Mouse (Mus musculus) heart, postnatal 4 days (tissue): ENCODE measurements around the gene Mov10. TPM values are rescaled to one million over a fixed set of nuclear protein-coding genes. Genes with fewer than 3 reads are reported as not detected.

ENCODE experiments used
- DNase-seq: peaks from one replicate; pipeline ENCODE4 v3.0.0; 2021
- total RNA-seq, 2 experiments: library from RNA; stranded (reverse); gene quantifications; 2 replicates each; pipeline ENCODE4 v1.2.3; 2021

The Mov10 gene
- total RNA-seq, 2 experiments from 2014 or later, result 17.1 to 17.2 TPM

DNA sequence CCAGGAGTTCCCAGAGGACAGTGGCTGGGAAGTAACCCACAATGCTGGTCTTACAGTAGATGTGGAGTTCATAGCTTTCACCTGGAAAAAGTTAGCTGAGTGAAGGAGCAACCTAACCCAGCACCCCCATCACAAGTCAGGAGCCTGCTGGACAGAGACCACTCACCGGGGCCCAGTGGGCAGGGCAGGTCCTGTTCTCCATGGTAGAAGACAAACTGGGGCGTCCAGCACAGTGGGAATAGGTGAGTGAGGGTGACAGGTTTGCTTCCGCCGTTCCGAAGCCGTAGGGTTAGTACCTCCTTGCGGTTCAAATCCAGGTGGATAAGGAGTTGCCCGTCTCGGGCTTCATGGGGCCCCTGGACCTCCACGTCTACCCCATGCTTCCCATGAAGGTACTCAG lies 14.1 kb downstream of the Mov10 start:
- DNase-seq, result no peak

DNA sequence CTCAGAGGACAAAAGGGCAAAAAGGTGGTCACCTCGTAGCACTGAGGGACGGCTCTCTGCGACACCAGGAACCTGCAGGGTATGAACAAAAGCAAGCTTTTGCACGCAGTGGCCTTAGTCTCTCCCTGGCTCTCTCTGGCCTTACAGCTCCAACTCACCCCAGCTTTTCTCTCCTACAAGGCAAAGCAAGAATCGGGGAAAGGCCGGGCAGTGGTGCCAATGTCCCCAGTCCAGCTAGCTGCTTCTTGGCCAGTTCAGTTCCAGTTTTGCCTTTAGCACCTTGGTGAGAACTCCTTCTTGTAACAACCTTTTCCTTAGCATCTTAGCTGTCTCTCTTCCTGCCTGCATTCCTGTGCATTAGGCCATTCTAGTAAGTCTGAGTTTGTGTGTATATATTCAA lies 16.9 kb downstream of the Mov10 start:
- DNase-seq, result no peak

DNA sequence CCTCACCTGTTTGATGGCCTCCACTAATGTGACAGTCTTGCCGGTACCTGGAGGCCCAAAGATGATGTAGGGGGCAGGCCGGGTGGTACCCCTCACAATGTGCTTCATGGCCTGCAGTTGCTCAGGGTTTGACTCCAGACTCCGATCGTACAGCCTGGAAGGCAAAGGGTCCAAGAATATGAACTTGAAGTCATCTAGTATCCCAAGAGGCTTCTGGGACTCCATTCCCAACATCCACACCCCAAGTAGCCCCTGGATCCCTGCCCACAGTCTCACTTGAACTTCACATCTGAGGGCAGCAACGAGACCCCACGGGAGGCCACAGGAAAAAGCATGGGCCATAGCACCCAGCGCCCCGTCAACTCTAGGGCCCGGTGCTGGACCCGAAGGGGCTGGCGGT lies 17.7 kb downstream of the Mov10 start:
- peak; percentile 2 for DNase-seq

DNA sequence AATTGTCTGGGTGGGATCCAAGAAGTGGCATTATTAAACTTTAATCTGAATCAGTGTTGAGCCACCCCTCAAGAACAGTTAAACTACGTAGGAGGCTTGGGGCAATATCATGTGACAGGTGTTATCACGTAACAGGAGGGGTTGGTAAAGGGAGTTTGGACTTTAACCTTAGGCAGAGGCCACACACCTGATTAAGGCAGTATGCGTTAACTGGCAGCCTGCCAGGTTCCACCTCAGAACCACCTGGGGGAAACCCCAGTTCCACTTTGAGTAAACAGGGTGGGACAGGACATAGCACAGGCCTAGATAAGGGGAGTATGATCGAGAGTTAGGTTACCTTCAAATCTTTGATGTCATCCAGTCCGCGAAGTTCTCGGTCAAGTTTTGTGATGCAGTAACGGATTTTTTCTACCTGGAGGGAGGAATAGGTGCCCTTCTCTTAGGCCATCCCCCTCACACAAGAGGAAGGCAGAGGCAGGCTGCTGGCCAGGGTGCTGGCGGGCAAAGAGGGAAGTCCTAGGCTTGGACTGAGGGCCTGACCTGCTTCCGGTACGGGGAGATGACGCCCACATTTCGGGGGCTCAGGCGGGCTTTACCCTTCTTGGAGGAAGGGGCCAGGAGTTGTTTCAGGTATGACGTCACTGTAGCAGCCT lies 21.8 kb downstream of the Mov10 start:
- no peak for DNase-seq

DNA sequence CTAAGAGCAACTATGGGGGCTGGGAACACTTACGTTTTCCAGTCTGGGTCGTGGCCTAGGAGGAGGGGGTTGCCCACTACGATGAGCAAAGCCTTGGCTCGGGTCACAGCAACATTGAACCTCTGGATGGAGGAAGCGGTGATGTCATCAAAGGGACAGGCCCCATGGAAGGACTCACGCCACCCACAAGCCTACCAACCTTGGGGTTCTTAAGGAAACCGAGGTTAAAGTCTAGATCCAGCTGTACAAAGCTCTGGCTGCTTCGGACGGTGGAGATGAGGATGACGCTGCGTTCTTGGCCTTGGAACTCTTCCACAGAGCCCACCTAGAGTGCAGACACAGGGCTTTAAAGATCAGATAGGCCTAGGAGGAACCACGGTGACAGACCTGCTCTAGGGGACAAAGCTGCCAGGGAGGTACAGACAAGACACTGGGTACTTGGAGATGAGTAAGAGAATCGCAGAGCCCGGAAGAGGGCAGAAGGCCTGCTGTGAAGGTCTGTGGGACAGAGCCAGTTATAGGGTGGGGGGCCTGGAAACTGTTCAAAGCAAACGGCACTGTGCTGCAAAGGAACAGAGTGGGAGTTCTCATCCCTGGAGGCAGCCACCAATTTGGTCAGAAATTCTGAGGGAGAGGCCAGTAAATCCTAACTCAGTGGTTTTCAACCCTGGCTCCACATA lies 22.6 kb downstream of the Mov10 start:
- no peak for DNase-seq

DNA sequence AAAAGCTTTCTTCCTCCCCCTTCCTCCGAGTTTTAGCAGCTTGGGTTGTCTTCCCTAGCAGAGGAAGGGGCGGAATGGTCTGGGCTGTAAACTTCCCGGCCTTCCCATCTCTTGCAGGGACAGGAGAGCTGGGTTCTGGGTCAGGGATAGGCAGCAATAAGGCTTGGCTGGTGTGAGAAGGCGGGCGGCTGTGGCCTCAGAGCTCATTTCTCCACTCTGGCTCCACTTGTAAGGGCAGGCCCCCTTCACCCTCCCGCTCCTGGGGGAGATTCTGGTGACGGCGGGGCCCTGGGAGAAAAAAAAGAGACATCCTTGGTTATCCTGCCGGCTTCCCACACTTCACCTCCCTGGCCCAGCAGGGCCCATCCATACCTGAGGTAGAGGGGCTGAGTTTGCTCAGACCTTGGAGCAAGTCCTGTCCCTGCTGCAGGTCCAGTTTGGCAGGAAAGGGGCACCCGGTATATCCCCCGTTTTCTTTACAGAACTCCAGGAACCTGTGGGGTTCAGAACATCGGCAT lies 23.4 kb downstream of the Mov10 start:
- no peak for DNase-seq

DNA sequence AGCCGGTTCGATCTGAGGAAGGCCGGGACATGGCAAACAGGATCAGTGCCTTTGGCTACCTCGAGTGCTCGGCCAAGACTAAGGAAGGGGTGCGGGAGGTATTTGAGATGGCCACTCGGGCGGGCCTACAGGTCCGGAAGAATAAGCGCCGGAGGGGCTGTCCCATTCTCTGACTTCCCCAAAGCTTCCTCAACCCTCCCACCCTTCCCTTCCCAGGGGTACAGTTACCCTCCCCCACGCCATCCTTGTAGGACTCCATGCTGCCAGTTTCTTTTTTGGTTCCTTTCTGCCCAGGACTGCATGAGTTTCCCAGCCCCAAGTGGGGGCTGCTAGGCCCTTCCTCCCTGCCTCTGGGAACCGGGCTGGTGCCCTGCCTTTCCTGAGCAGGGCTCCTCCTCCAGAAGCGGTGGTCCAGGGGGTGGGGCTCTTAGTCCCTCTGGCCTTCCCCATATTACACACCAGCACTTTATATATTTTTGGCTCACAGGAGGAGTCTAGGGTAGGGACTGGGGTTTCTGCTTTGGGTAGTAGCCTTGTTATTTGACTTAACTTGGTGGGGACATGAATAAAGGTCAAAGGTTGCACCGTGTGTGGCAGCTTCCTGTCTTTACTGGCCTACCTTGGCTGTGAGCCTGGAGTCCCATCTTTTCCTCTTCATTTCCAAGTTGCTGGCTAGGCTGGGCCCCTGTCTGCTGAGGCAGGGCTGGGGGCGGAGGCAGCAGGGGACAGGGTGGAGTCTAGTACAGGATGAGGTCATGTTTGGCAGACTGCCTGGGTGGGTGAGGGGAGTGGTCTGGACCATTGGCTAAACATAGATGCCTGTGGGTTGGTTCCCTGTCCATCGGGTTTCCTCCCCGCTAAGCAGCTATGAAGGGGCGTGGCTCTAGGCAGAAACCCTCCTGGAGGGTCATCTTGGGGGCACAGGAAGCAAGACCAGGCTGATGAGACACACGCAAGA lies 24.2 kb downstream of the Mov10 start:
- DNase-seq, result peak; percentile 100

DNA sequence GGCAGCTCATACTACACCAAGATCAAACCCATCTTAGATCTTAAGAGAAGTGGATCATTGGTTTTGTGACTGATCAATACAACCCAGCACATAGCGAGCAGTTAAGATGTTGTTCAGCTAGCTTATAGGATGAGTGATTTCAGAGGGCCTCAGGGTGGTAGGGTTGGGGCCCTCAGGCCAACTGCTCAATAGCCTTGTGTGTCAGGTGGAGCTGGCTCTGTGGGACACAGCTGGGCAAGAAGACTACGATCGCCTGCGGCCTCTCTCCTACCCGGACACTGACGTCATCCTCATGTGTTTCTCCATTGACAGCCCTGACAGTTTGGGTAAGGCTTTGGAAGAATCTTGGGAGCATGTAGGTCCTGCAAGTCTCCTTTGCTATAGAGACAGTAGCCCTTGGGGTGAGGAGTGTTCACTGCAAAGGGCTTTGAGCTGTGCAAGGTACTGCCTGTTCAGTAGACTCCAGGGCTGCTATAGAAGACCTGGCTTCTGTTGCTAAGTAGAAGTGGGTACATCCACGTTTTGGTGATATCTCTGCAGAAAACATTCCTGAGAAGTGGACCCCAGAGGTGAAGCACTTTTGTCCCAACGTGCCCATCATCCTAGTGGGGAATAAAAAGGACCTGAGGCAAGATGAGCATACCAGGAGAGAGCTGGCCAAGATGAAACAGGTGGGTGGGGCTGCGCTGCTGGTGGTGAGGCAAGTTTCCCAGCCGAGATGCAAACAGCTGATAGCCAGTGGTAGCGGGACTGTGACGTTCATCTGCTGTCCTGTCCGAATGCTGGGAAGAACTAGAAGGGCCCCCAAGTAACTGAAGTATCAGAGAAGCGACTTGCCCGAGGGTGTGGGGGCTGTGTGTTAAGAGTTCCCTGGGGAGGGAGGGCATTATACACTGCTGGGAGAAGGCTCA lies 25.7 kb downstream of the Mov10 start:
- DNase-seq, result no peak

DNA sequence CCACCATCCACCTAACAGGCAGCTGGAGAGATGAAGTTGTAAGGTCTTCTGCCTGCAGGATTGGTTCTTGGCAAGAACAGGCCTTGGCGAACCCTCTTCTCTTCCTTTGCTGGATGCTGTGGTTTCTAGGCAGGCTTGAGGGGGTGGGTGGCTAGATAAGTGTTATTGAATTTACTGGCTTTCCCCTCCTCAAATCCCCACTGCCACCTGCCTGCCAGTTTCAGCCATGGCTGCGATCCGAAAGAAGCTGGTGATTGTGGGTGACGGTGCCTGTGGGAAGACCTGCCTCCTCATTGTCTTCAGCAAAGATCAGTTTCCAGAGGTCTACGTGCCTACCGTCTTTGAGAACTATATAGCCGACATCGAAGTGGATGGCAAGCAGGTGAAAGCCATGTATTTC lies 26.7 kb downstream of the Mov10 start:
- DNase-seq, result no peak

DNA sequence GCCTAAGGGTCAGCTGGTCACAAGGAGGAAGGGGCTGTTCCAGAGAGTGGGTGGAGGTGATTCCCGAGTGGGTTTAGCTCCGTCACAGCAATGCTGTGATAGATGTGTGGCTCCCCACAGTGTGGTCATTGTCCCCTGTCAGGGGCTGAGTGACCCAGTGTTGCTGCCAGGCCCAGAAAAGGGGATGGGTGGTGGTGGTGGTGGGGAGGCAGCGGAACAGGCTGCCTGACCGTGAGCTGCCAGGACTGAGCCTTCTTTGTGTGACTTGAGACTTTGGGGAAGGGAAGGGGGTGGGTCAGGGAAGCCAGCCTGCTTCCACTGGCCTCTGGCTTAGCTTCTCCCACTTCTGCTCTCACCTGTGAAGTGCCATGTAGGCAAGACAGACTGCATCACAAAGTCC lies 27.3 kb downstream of the Mov10 start:
- no peak for DNase-seq

DNA sequence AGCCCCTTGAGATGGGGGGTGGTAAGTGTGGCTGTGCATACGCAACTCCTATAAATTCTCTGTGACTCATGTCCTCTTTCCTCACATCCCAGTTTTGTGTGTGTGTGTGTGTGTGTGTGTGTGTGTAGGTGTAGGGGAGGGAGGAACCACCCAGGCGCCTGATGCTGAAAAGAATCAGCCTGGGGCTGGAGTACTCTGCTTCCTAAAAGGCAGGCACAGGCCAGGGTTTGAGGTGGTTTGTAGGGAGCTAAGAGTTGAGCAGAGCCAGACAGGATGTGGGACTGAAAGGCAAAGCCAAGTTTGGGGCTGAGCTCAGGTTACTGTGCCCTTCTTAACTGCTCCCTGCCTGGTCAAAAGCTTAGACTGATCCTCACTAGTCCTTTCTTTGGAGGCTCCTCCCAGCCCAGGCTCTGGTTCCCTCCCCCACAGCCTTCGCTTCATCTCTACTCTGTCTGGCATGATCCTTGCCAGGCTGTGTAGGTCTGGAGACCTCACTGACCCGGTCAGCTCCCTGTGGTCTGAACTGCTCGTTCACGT lies 27.9 kb downstream of the Mov10 start:
- peak; percentile 65 for DNase-seq

DNA sequence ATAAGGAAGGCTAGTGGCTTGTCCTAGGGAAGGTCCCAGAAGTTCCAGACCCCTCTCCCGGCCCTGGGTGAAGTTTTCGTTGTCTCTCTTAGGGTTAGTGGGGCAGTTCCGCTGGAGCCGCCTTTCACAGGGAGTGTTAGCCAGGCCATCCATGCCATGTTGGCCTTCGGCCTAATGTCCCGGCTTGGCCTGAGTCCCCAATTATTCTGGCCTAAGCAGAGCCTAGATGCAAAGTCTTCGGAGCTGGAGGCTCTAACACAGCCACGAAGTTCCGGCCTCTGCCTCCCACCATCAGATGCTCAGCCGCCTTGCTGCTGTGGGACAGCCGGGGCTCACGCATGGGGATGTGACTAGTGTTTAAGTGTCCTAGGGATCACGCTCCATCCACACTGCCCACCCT lies 28.5 kb downstream of the Mov10 start:
- DNase-seq, result peak; percentile 66

DNA sequence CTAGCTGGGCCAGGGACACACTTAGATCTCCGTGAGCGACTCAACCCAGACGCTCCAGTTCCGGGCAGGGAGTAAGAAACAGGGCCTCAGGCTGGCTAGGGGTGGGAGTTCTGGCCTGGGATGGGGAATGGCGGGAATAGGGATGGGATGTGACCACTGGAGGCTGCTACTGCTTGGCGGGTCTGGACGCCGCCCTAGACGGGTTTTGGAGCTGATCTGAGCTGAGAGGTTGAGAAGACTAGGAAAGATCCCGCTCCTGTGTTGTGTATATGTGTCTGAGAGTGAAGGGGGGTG lies 29.1 kb downstream of the Mov10 start:
- DNase-seq, result peak; percentile 46

DNA sequence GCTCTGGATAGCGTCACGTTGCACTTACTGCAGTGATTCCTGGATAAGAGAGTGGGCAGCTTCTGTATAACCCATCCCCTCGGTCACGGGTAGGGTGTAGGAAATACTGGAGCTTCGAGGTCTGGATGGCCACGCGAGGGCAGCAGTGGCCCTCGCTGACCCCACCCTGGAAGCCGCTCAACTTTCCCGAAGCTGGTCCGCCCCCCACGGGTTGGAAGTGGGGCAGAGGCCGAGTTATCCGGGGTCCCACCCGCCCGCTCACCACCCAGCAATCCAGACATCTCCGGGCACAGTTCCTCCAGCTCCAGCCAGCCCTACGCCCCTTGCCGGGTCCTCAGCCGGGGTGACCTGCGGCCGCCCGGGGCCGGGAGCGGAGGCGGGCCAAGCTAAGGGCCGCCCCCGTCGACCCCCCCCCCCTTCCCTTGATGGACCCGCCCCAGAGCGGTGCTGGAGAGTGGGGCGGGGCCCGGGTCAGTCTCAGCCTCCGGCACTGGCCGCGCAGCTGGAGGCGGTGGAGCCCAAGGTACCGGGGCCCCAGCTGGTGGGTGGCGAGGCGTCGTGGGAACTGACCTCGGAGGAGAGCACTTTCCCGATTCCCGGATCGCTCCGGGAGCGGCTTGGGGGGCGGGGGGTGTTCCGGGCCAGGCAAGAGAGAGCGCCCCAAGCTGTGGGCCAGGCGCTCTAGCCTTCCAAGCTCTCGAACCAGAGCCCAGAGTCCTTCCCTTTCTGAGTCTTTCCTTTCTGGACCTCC lies 29.6 kb downstream of the Mov10 start:
- DNase-seq, result peak; percentile 92

DNA sequence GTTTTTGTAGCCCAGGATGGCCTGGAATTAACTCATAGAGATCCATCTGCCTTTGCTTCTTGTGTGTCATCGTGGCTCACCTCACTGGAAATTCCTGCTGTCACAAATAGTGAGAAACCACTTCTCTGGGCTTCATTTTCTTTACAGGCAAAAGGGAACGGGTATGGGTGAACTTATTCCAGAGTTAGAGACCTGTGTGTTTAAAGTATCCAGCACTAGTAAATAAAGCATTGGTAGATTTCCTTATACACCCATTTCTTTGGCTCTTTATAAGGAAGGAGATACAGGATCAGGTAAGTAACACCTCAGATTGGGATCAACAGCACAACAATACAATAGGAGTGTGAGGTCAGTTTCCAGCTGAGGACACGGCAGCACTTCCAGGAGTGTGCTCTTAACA lies 30.3 kb downstream of the Mov10 start, which contains the start of gene Rhoc:
Gene Rhoc, plus strand, starts transcription at position 301 of the 400 bp plus-strand sequence.
- DNase-seq, result no peak

DNA sequence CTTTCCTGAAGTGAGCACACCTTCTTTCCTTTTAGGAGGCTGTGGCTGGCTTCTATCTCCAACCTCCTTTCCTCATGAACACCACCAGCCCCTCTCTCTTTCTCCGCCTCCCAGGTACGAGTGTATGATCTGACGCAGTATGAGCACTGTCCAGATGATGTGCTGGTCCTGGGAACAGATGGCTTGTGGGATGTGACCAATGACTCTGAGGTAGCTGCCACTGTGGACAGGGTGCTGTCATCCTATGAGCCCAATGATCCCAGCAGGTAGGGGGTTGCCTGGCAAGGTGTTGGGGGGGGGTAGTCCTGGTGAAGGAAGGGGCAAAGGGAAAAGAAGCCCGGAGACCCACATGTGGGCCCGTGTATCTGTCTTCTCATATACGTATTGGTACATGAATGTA lies 33.1 kb downstream of the Mov10 start:
- DNase-seq, result no peak

DNA sequence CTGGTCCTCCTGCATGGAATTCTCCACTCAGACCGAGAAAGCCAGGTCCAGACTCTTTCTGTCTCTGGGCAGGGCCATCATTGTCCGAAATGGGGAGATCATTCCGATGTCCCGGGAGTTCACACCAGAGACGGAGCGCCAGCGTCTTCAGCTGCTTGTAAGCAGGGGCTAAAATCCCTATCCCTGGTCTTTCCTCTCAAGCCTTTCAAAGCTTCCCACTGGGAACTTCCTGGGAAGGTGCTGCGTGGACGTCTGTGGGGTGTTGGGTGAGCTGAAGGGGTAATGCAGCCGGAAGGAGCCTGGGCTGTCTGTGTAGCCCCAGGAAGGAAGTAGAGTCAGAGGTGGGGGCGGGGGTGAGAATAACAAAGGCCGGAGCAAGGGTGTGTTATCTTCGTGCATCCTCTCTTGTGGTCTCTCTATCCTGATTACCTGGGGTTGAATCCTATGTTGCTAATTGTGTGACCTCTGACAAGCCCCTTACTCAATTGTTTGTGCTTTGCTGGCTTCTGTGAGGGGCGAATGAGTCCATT lies 34.3 kb downstream of the Mov10 start:
- no peak for DNase-seq

DNA sequence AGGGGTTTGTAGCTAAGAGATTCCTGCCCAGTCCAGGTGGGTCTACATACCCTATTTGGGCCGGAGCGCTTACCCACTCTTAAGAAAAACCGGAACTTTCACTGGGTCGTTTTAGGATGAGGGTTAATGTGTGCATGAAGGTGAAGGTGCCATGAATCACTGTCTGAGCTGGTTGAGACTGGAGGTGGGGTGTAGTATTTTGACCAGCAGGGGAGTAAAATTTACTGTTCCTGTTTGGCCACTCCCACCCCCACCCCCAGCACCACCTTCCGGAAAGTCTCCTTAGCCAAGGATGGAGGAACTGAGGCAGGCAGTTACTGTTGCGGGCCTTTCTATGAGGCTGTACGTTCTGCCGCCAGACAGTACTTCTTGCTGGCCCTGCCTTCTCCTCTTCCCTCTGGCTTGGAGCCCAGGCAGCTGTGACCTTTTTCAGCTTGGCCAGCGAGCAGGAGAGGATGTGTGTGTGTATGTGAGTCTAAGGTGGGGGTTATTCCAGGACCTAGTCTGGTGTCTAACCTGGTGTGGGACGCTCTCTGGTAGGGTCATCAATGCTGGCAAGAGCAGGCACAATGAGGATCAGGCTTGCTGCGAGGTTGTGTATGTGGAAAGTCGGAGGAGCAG lies 36.2 kb downstream of the Mov10 start:
- DNase-seq, result peak; percentile 86

DNA sequence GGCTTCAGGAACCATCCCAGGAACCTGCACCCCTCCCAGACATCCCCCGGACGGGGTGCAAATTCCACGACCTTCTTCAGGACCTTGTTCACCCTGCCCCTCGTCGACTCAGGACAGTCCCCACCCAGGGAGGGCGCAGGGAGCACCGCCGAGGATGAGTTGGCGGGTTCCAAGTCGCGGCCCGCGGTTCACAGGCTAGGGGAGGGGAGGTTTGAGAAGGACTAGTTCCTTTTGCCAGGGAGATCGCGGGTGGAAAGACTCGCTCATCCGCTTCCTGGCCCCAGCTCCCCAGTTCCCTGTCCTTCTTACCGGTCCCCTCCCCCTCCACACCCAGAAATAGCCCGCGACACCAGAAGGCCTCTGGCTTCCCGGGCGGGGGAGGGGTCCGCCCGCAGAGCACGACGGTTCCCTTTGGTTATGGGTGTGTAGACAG lies 36.9 kb downstream of the Mov10 start, which contains the start of gene Fam19a3:
Gene Fam19a3, minus strand, starts transcription at position 370 of the 433 bp plus-strand sequence.
- peak; percentile 80 for DNase-seq
